Mouse (Mus musculus): ENCODE data around the gene Tmem208. TPM values are rescaled to one million over a fixed set of nuclear protein-coding genes. Genes with fewer than 3 reads are reported as not detected.

The Tmem208 gene
- polyA plus RNA-seq, 1 experiment from 2014 or later, result 141 TPM

DNA sequence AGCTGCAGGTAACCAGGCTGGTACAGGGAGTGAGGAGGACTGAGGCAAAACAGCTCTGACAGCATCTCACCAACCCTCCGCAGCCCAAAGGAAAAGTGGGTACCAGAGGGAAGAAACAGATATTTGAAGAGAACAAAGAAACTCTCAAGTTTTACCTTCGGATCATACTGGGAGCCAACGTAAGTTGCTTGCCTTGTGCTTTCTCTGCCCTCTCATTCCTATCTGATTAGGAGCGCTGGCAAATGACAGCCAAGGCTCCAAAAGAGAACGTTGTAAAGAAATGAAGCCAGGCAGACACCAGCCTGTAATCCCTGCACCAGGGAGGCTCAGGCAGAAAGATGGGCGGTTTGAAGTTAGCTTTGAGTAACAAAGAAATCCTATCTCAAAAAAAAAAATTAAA is 814 bp downstream of the Tmem208 start:
- peak overlapping the region; percentile 82 for H3K4me3 ChIP-seq (ENCODE audit: low read depth, low read length)
- 21% methylated on average over 6 of the region's 6 CpGs for WGBS
- peaks cover 35% of the 10 kb centered on the region for H3K36me3 ChIP-seq (ENCODE audit: insufficient read depth, low read length)
- peaks cover 8% of the 10 kb centered on the region; the same call in 1 of the 2 replicates for H3K4me1 ChIP-seq (ENCODE audit: insufficient read depth, low read depth, low read length)
- DNase-seq (ENCODE audit: low spot score) (no peak), ATAC-seq (no peak)
- no peaks in the 10 kb centered on the region for H3K27me3 ChIP-seq (replicated peaks; ENCODE audit: insufficient read depth, low read length)
- H3K9ac ChIP-seq (replicated peaks; ENCODE audit: low read depth), result peak overlapping the region; percentile 84
- no peaks in the 10 kb centered on the region for H3K9me3 ChIP-seq (ENCODE audit: low read length)
- no peak for TF ChIP-seq CTCF (IDR thresholded peaks at IDR 0.05)
- no peak for TF ChIP-seq EP300 (IDR thresholded peaks at IDR 0.05)
- peak overlapping the region; percentile 80 for H3K27ac ChIP-seq (ENCODE audit: low read length)
- peak overlapping the region; percentile 79 for H3K4me2 ChIP-seq (replicated peaks; ENCODE audit: low read depth, low read length)

DNA sequence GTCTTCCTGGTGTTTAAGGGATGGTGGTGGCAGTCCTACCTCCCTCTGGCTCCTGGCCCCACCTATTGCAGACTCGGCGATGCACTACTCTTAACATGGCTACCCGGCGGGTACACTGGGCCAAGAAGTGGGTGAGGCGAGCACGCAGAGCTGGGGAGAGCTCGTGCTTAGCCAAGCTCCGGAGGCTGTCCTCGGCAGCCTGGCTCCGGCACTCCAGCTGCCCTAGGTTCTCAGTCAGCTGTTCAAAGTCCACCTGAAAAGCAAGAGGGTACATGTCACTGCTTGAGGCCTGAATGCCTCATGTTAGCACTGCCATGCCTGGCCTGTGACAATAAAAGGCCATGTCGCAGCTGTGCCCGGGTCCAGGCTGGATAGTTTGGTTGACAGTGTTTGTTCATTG is 4.2 kb downstream of the Tmem208 start:
- DNase-seq (ENCODE audit: low spot score) (no peak), ATAC-seq (no peak)
- Histone ChIP-seq H3K27me3 (replicated peaks; ENCODE audit: insufficient read depth, low read length) (no peaks in the 10 kb centered on the region), H3K27ac (ENCODE audit: low read length) (no peak overlapping the region), H3K36me3 (ENCODE audit: insufficient read depth, low read length) (peaks cover 62% of the 10 kb centered on the region), H3K4me1 (ENCODE audit: insufficient read depth, low read depth, low read length) (peaks cover 4% of the 10 kb centered on the region; the same call in 1 of the 2 replicates), H3K4me3 (ENCODE audit: low read depth, low read length) (no peak overlapping the region), H3K9me3 (ENCODE audit: low read length) (no peaks in the 10 kb centered on the region), H3K9ac (replicated peaks; ENCODE audit: low read depth) (no peak overlapping the region), H3K4me2 (replicated peaks; ENCODE audit: low read depth, low read length) (no peak overlapping the region)
- TF ChIP-seq CTCF (IDR thresholded peaks at IDR 0.05) (no peak), EP300 (IDR thresholded peaks at IDR 0.05) (no peak)
- WGBS, result 91% methylated on average over 12 of the region's 12 CpGs

DNA sequence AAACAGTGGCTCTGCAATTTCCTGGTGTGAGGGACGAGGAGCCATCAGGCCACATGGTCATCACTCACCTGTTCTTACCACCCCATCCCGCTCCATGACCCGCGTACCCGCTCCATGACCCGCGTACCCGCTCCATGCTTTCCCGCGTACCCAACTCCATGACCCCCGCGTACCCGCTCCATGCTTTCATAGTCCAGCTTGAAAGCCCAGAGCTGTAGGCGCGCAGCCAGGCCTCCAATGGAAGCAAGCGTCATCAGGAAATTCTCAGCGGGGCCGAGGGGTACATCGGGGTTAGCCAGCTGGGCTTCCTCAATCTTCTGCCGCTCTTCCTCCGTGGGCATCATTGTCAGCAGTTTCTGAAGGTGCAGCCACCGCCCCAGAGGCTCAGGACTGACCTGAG is 5.3 kb downstream of the Tmem208 start:
- Histone ChIP-seq H3K4me2 (replicated peaks; ENCODE audit: low read depth, low read length) (no peak overlapping the region), H3K9ac (replicated peaks; ENCODE audit: low read depth) (no peak overlapping the region), H3K4me3 (ENCODE audit: low read depth, low read length) (no peak overlapping the region), H3K27me3 (replicated peaks; ENCODE audit: insufficient read depth, low read length) (no peaks in the 10 kb centered on the region), H3K27ac (ENCODE audit: low read length) (no peak overlapping the region), H3K36me3 (ENCODE audit: insufficient read depth, low read length) (peaks cover 73% of the 10 kb centered on the region), H3K4me1 (ENCODE audit: insufficient read depth, low read depth, low read length) (no peaks in the 10 kb centered on the region), H3K9me3 (ENCODE audit: low read length) (no peaks in the 10 kb centered on the region)
- 85% methylated on average over 18 of the region's 22 CpGs for WGBS
- TF ChIP-seq CTCF (IDR thresholded peaks at IDR 0.05), result no peak
- TF ChIP-seq EP300 (IDR thresholded peaks at IDR 0.05), result no peak
- DNase-seq (ENCODE audit: low spot score) (no peak), ATAC-seq (no peak)

DNA sequence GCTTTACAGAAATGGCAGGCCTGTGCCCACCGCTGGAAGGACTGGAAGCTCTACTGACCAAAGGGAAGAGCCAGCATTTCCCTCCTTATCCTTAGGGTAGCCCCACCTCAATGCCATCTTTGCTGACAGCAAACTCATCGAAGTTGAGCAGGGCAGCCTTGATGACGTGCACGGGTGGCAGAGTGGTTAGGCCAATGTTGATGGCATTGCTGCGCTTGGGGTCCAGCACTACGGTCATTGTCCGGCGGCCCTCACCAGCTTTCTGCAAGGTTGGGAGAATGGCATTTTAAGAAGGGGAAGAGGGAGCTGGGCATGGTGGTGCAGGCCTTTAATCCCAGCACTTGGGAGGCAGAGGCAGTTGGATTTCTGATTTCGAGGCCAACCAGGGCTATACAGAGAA is 5.8 kb downstream of the Tmem208 start:
- Histone ChIP-seq H3K36me3 (ENCODE audit: insufficient read depth, low read length) (peaks cover 78% of the 10 kb centered on the region), H3K4me2 (replicated peaks; ENCODE audit: low read depth, low read length) (no peak overlapping the region), H3K4me3 (ENCODE audit: low read depth, low read length) (no peak overlapping the region), H3K27ac (ENCODE audit: low read length) (no peak overlapping the region), H3K4me1 (ENCODE audit: insufficient read depth, low read depth, low read length) (no peaks in the 10 kb centered on the region), H3K9ac (replicated peaks; ENCODE audit: low read depth) (no peak overlapping the region), H3K27me3 (replicated peaks; ENCODE audit: insufficient read depth, low read length) (no peaks in the 10 kb centered on the region), H3K9me3 (ENCODE audit: low read length) (no peaks in the 10 kb centered on the region)
- DNase-seq (ENCODE audit: low spot score), result no peak
- TF ChIP-seq EP300 (IDR thresholded peaks at IDR 0.05) (no peak), CTCF (IDR thresholded peaks at IDR 0.05) (no peak)
- 91% methylated on average over 9 of the region's 9 CpGs for WGBS
- no peak for ATAC-seq

DNA sequence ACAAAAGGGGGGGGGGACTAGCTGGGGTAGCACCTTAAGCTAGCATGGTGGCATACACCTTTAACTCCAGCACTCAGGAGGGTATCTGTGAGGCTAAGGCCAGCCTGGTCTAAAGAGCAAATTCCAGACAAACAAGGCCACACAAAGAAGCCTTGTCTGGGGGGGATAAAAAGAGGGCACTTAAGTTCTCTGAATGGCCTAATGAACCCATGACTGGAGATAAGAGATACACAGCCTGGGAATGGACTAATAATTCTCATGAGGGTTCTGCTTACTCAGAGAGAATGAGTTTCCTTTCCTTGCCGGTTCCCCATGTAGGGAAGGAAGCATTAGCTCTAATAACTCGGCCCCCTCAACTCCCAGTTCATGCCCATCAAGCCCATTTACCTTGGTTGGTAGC is 6.4 kb downstream of the Tmem208 start:
- no peak for ATAC-seq
- WGBS, result 33% methylated on average over 2 of the region's 2 CpGs

DNA sequence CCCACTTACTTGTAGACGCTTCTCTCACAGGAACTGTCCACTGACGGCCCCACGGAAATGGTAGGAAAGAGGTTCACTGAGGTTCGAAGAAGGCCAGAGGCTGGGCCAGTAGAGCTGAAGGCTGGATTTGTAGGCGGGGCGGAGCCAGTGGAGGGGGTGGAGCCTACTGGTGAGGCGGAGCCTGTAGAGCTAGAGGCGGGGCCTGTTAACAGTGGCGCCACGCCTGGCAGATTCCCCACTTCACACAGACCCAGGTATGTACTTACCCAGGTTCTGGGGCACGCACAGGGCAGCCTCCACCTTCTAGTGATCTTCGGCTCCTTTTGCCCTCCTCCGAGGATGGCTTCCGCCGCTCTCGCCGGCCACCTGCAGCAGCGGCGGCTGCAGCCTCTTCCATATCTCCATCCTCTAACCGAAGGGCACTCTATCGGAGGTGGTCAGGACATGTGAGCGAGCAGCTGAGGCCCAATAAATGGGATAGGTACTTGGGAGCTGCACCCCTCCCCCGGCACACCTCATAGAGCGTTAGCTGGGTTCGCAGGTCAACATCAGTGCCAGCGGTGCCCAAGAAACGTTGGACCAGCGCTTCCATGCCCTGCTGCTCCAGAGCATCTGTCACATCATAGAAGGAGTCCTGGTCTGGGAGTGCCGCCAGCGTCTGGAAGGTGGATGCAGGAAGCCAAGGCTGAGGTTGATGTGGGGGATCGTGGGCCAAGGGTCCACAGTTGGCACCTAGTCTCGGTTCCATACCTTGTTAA is 10.4 kb downstream of the Tmem208 start:
- peaks cover 65% of the 10 kb centered on the region for H3K36me3 ChIP-seq (ENCODE audit: insufficient read depth, low read length)
- no peak for ATAC-seq

More for the DNA sequence above, 6.4 kb downstream of the Tmem208 start:
- Histone ChIP-seq H3K4me1 (ENCODE audit: insufficient read depth, low read depth, low read length) (no peaks in the 10 kb centered on the region), H3K9ac (replicated peaks; ENCODE audit: low read depth) (no peak overlapping the region), H3K9me3 (ENCODE audit: low read length) (no peaks in the 10 kb centered on the region), H3K4me3 (ENCODE audit: low read depth, low read length) (no peak overlapping the region), H3K36me3 (ENCODE audit: insufficient read depth, low read length) (peaks cover 82% of the 10 kb centered on the region), H3K27ac (ENCODE audit: low read length) (no peak overlapping the region), H3K4me2 (replicated peaks; ENCODE audit: low read depth, low read length) (no peak overlapping the region), H3K27me3 (replicated peaks; ENCODE audit: insufficient read depth, low read length) (no peaks in the 10 kb centered on the region)
- no peak for TF ChIP-seq EP300 (IDR thresholded peaks at IDR 0.05)
- no peak for TF ChIP-seq CTCF (IDR thresholded peaks at IDR 0.05)
- DNase-seq (ENCODE audit: low spot score), result no peak

More for the DNA sequence above, 10.4 kb downstream of the Tmem208 start:
- H3K4me3 ChIP-seq (ENCODE audit: low read depth, low read length), result no peak overlapping the region
- TF ChIP-seq CTCF (IDR thresholded peaks at IDR 0.05) (no peak), EP300 (IDR thresholded peaks at IDR 0.05) (no peak)
- WGBS, result 80% methylated on average over 32 of the region's 32 CpGs
- H3K4me2 ChIP-seq (replicated peaks; ENCODE audit: low read depth, low read length), result no peak overlapping the region
- H3K9ac ChIP-seq (replicated peaks; ENCODE audit: low read depth), result no peak overlapping the region
- no peak overlapping the region for H3K27ac ChIP-seq (ENCODE audit: low read length)
- no peak for DNase-seq (ENCODE audit: low spot score)
- H3K9me3 ChIP-seq (ENCODE audit: low read length), result no peaks in the 10 kb centered on the region
- no peaks in the 10 kb centered on the region for H3K27me3 ChIP-seq (replicated peaks; ENCODE audit: insufficient read depth, low read length)
- H3K4me1 ChIP-seq (ENCODE audit: insufficient read depth, low read depth, low read length), result peaks cover 28% of the 10 kb centered on the region
